Mouse (Mus musculus): ENCODE data around the gene Asap3.

Gene Asap3

GRCm38 (mm10) chr4:136223549-136224239 is 17.5 kb downstream of the Asap3 start:
- DNase-seq, result no peak

- no peak for DNase-seq
These were observed 18.0 kb downstream of the Asap3 start for GRCm38 (mm10) chr4:136224240-136224559.

- DNase-seq, result no peak
These were observed 18.7 kb downstream of the Asap3 start for GRCm38 (mm10) chr4:136224677-136225460.

- no peak for DNase-seq
These were observed 21.2 kb downstream of the Asap3 start for GRCm38 (mm10) chr4:136227408-136227807.

GRCm38 (mm10) chr4:136228640-136229039 is 22.5 kb downstream of the Asap3 start:
- no peak for DNase-seq

GRCm38 (mm10) chr4:136238669-136239068 is 32.5 kb downstream of the Asap3 start:
- no peak for DNase-seq

GRCm38 (mm10) chr4:136239111-136239510 is 32.9 kb downstream of the Asap3 start:
- no peak for DNase-seq

GRCm38 (mm10) chr4:136239622-136240021 is 33.5 kb downstream of the Asap3 start:
- peak; percentile 78 for DNase-seq

- no peak for DNase-seq
These were observed 34.0 kb downstream of the Asap3 start for GRCm38 (mm10) chr4:136240123-136240522.

- no peak for DNase-seq
These were observed 34.8 kb downstream of the Asap3 start for GRCm38 (mm10) chr4:136240955-136241354.

- DNase-seq, result no peak
These were observed 36.0 kb downstream of the Asap3 start for GRCm38 (mm10) chr4:136242065-136242703.

GRCm38 (mm10) chr4:136242728-136243127 is 36.6 kb downstream of the Asap3 start:
- no peak for DNase-seq

GRCm38 (mm10) chr4:136244208-136244607 is 38.0 kb downstream of the Asap3 start:
- DNase-seq, result no peak

GRCm38 (mm10) chr4:136245681-136246080 is 39.5 kb downstream of the Asap3 start:
- DNase-seq, result no peak

- DNase-seq, result no peak
These were observed 40.4 kb downstream of the Asap3 start for GRCm38 (mm10) chr4:136246568-136246969.

- DNase-seq, result no peak
These were observed 41.2 kb downstream of the Asap3 start for GRCm38 (mm10) chr4:136247386-136247728.

GRCm38 (mm10) chr4:136247729-136248463 is 41.7 kb downstream of the Asap3 start, which contains the start of gene Tcea3:
Gene Tcea3, plus strand, starts transcription at chr4:136247729.
- no peak for DNase-seq

- no peak for DNase-seq
These were observed 42.5 kb downstream of the Asap3 start for GRCm38 (mm10) chr4:136248464-136249331.

GRCm38 (mm10) chr4:136249332-136249647 is 43.1 kb downstream of the Asap3 start:
- no peak for DNase-seq

- DNase-seq, result no peak
These were observed 43.6 kb downstream of the Asap3 start for GRCm38 (mm10) chr4:136249780-136250179.

GRCm38 (mm10) chr4:136255919-136256318 is 49.8 kb downstream of the Asap3 start:
- no peak for DNase-seq

GRCm38 (mm10) chr4:136256696-136257095 is 50.5 kb downstream of the Asap3 start:
- DNase-seq, result no peak

Data from right cerebral cortex, adult 18-20 months (tissue).